In the genomic region with DNA sequence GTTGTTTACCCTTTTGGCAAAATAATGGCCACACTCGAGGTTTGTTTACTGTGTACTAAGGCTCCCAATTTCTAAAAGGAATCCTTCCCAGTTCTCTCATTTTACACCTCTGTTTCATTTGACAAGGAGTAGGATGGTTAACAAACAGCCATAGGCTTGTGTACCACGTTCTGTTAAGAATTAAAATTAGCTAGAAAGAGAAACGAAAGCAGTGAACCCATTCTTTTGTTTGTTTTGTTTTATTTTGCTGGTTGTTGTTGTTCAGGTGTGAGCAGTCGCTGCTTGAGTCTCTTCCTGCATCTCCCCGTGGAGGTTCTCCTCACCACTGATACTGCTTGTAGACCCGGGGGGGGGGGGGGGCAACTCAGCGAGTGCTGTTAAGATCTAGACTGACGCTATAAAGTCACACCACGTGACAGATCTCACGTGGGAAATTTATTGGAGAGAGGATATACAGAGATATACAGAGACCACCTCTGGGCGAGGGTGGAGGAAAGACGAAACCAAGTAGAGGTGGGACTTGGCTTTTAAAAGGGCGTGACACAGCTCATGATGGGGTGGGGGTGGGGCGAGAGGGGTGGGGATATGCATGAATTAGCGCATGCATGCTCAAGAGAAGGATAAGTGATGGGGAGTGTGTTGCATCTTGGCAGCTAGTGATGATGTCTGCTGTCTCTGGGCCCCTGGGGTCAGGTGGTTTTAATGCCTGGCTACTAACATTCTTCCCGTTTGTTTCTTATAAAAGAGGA, we compare ENCODE assay signal across 10 mouse cellular contexts. TPM values are rescaled to one million over a fixed set of nuclear protein-coding genes. Genes with fewer than 3 reads are reported as not detected.
A peak's percentile ranks its signal among the peaks of the same experiment; 100 is the strongest.
DNase-seq lines count a peak whose midpoint lies in the region; ATAC-seq and TF ChIP-seq lines count a peak whose summit lies in the region.
"Had no signal": no experiment of that assay in that cellular context is flagged by ENCODE, and none has a peak within 500 bp of the region (broad histone marks: within the 10 kb centered on the region; RNA-seq: fewer than 3 reads in every experiment).

No protein-coding gene starts in this region.

- DNase-seq in liver, embryonic 13.5 days = no peak
- no peak for DNase-seq in stomach, postnatal 0 days (ENCODE audit: low spot score)
- no peak for DNase-seq in urinary bladder, postnatal 25 days (ENCODE audit: low spot score)

- TF ChIP-seq CTCF in stomach, postnatal 0 days (IDR thresholded peaks at IDR 0.05; ENCODE audit: low read depth) = no peak

- peaks cover 8% of the 10 kb centered on the region for H3K27me3 ChIP-seq in megakaryocyte, embryonic 14.5 days (replicated peaks)
- H3K27me3 ChIP-seq in forebrain, embryonic 16.5 days (replicated peaks; ENCODE audit: control insufficient read depth, insufficient read depth, low read length) = peaks cover 3% of the 10 kb centered on the region; the same call in 1 of the 2 replicates
- H3K27me3 ChIP-seq in liver, embryonic 13.5 days = peaks cover 8% of the 10 kb centered on the region; the same call in 1 of the 2 replicates
- H3K27me3 ChIP-seq in stomach, postnatal 0 days (ENCODE audit: control insufficient read depth, insufficient read depth, low read length) = no peaks in the 10 kb centered on the region

- H3K4me3 ChIP-seq in megakaryocyte, embryonic 14.5 days (replicated peaks) = peak overlapping the region; percentile 76
- H3K4me3 ChIP-seq in forebrain, embryonic 16.5 days (replicated peaks; ENCODE audit: low read length) = peak overlapping the region; percentile 42
- H3K4me3 ChIP-seq in liver, embryonic 13.5 days (replicated peaks) = 0 out of 2 replicates have a peak overlapping the region, but pooled peaks have one; percentile 10
- peak overlapping the region; percentile 29 for H3K4me3 ChIP-seq in stomach, postnatal 0 days (ENCODE audit: low read depth, low read length)
- H3K4me3 ChIP-seq: erythroblast, embryonic 14.5 days had no signal

- no peak for TF ChIP-seq EP300 in stomach, postnatal 0 days (optimal IDR thresholded peaks at IDR 0.05)

- H3K4me2 ChIP-seq in forebrain, embryonic 16.5 days (ENCODE audit: low read length) = peak overlapping the region; percentile 55
- H3K4me2 ChIP-seq in liver, embryonic 13.5 days = peak overlapping the region; percentile 37; the same call in 1 of the 2 replicates
- peak overlapping the region; percentile 58 for H3K4me2 ChIP-seq in stomach, postnatal 0 days (replicated peaks; ENCODE audit: low read depth)

- peaks cover 17% of the 10 kb centered on the region; the same call in 1 of the 2 replicates for H3K9me3 ChIP-seq in megakaryocyte, embryonic 14.5 days
- H3K9me3 ChIP-seq in forebrain, embryonic 16.5 days (ENCODE audit: control insufficient read depth, low read length) = no peaks in the 10 kb centered on the region
- H3K9me3 ChIP-seq in liver, embryonic 13.5 days (replicated peaks) = no peaks in the 10 kb centered on the region
- H3K9me3 ChIP-seq in stomach, postnatal 0 days (ENCODE audit: control insufficient read depth, low read length) = no peaks in the 10 kb centered on the region

- H3K36me3 ChIP-seq in megakaryocyte, embryonic 14.5 days (replicated peaks; ENCODE audit: low read length) = no peaks in the 10 kb centered on the region
- H3K36me3 ChIP-seq in forebrain, embryonic 16.5 days (ENCODE audit: control insufficient read depth, insufficient read depth) = no peaks in the 10 kb centered on the region
- no peaks in the 10 kb centered on the region for H3K36me3 ChIP-seq in liver, embryonic 13.5 days
- H3K36me3 ChIP-seq in stomach, postnatal 0 days (ENCODE audit: control insufficient read depth, insufficient read depth, low read length) = no peaks in the 10 kb centered on the region

- no peak overlapping the region for H3K27ac ChIP-seq in forebrain, embryonic 16.5 days (ENCODE audit: low read length)
- H3K27ac ChIP-seq in liver, embryonic 13.5 days = no peak overlapping the region
- H3K27ac ChIP-seq in stomach, postnatal 0 days (replicated peaks) = no peak overlapping the region

- no peak for ATAC-seq in megakaryocyte, adult 5-6 weeks (ENCODE audit: poor library complexity, severe bottlenecking)
- peak; percentile 74 for ATAC-seq in forebrain, embryonic 16.5 days
- no peak for ATAC-seq in liver, embryonic 13.5 days (ENCODE audit: low read depth)
- ATAC-seq in stomach, postnatal 0 days (ENCODE audit: low FRiP score, low TSS enrichment) = no peak
- ATAC-seq in inflammation-experienced regulatory T-cells, adult 6 months = no peak

- 3% methylated on average over 15 of the region's 16 CpGs for WGBS in forebrain, embryonic 16.5 days
- whole genome bisulfite sequencing in liver, embryonic 13.5 days (ENCODE audit: insufficient replicate concordance) = 4% methylated on average over 16 of the region's 16 CpGs
- WGBS in stomach, postnatal 0 days = 4% methylated on average over 16 of the region's 16 CpGs

- peak overlapping the region; percentile 36 for H3K9ac ChIP-seq in forebrain, embryonic 16.5 days (replicated peaks; ENCODE audit: low read depth, low read length)
- no peak overlapping the region for H3K9ac ChIP-seq in liver, embryonic 13.5 days
- no peak overlapping the region for H3K9ac ChIP-seq in stomach, postnatal 0 days (ENCODE audit: low read length)

- 0 out of 2 replicates have a peak, but pooled peaks cover 3% of the 10 kb centered on the region for H3K4me1 ChIP-seq in megakaryocyte, embryonic 14.5 days
- H3K4me1 ChIP-seq in forebrain, embryonic 16.5 days (replicated peaks; ENCODE audit: control insufficient read depth, insufficient read depth, low read length) = peaks cover 4% of the 10 kb centered on the region
- no peaks in the 10 kb centered on the region for H3K4me1 ChIP-seq in liver, embryonic 13.5 days (replicated peaks)
- H3K4me1 ChIP-seq in stomach, postnatal 0 days (replicated peaks; ENCODE audit: control insufficient read depth, insufficient read depth) = no peaks in the 10 kb centered on the region

RNA-seq across cellular contexts. Expression of a gene that starts 41.3 kb away (rescaled TPM):
- polyA plus RNA-seq in megakaryocyte, embryonic 14.5 days (2012; ENCODE audit: insufficient read depth, low replicate concordance) = not detected in 2 replicates
- not detected in 2 replicates for total RNA-seq in megakaryocyte, adult 5-6 weeks (2015)
- total RNA-seq in megakaryocyte, adult 5-6 weeks (2017) = not detected in 2 replicates
- polyA plus RNA-seq in forebrain, embryonic 16.5 days (2015; fragmentation: Nextera tagmentation; extraction: Ambion mirVana) = 0.35 TPM in 1 of 2 replicates, not detected in the other
- polyA plus RNA-seq in liver, embryonic 13.5 days (2015; fragmentation: Nextera tagmentation; extraction: Ambion mirVana) = not detected in 2 replicates
- 0.06 and 0.29 TPM in 2 replicates for polyA plus RNA-seq in stomach, postnatal 0 days (2015; fragmentation: Nextera tagmentation; extraction: Ambion mirVana)
- polyA plus RNA-seq in inflammation-experienced regulatory T-cells, adult 6 months (2017; shearing (Covaris generic)) = not detected
- total RNA-seq: left cerebral cortex, adult 18-20 months had no signal
- polyA plus RNA-seq: erythroblast, embryonic 14.5 days; spleen, adult 2 months had no signal

Comparison
In these comparisons a context has a peak if more than half of its experiments do, and no peak if none do; other contexts are left out.
1. H3K4me3 ChIP-seq: peak in every context shown above with its lines; median percentile 76 in megakaryocyte, embryonic 14.5 days; 42 in forebrain, embryonic 16.5 days; 29 in stomach, postnatal 0 days; 10 in liver, embryonic 13.5 days.